Mouse (Mus musculus): ENCODE measurements at regions not wholly inside any gene's neighbourhood (a gene's known extent, or its start where the extent isn't known, plus 50 kb on each side); places are given as distances from the start of the nearest gene placed in this dataset.

- no peak for TF ChIP-seq CTCF (IDR thresholded peaks at IDR 0.05; ENCODE audit: insufficient read depth, low read length)
- TF ChIP-seq POLR2A (IDR thresholded peaks at IDR 0.05; ENCODE audit: borderline replicate concordance, extremely low read depth, low read depth, low read length) = no peak
Measured at GRCm38 (mm10) chr17:4355506-4356218, 638.5 kb upstream of the Arid1b start.
